Mouse (Mus musculus) spleen, adult 18-20 months (tissue): ENCODE results near the gene Armh3.
A peak's percentile ranks its signal among the peaks of the same experiment; 100 is the strongest.

Source experiments
- DNase-seq, 2 experiments: peaks; one replicate each; pipeline ENCODE4 v3.0.0; 2022; ENCODE audit warnings: mixed read lengths in 2 of 2

Armh3 gene

GRCm38 (mm10) chr19:45903861-45904260, 94.4 kb downstream of the Armh3 start:
- no peak for DNase-seq

- DNase-seq, result no peak
These were observed 95.8 kb downstream of the Armh3 start for GRCm38 (mm10) chr19:45902390-45903035.

GRCm38 (mm10) chr19:45900836-45901235, 97.5 kb downstream of the Armh3 start:
- no peak for DNase-seq

GRCm38 (mm10) chr19:45895726-45896125, 102.6 kb downstream of the Armh3 start:
- DNase-seq, result no peak

GRCm38 (mm10) chr19:45882056-45882455, 116.2 kb downstream of the Armh3 start:
- DNase-seq, result no peak

GRCm38 (mm10) chr19:45873320-45873719, 125.0 kb downstream of the Armh3 start:
- no peak for DNase-seq

GRCm38 (mm10) chr19:45855284-45855920, 142.9 kb downstream of the Armh3 start:
- no peak for DNase-seq

- no peak for DNase-seq
These were observed 143.8 kb downstream of the Armh3 start for GRCm38 (mm10) chr19:45854521-45854920.

- DNase-seq, result no peak
These were observed 150.6 kb downstream of the Armh3 start for GRCm38 (mm10) chr19:45847733-45848093.

GRCm38 (mm10) chr19:45847016-45847732, 151.1 kb downstream of the Armh3 start:
- peak in 1 of 2 experiments; percentile 41 for DNase-seq

- DNase-seq, result no peak
These were observed 154.1 kb downstream of the Armh3 start for GRCm38 (mm10) chr19:45844209-45844608.

GRCm38 (mm10) chr19:45843424-45843823, 154.9 kb downstream of the Armh3 start:
- peak; percentile 15 to 21 for DNase-seq

- DNase-seq, result no peak
These were observed 161.0 kb downstream of the Armh3 start for GRCm38 (mm10) chr19:45837050-45837994.

- DNase-seq, result no peak
These were observed 162.8 kb downstream of the Armh3 start for GRCm38 (mm10) chr19:45835490-45835889.

- no peak for DNase-seq
These were observed 164.6 kb downstream of the Armh3 start for GRCm38 (mm10) chr19:45833665-45834064.

GRCm38 (mm10) chr19:45830679-45831078, 167.6 kb downstream of the Armh3 start:
- DNase-seq, result no peak

- DNase-seq, result no peak
These were observed 170.6 kb downstream of the Armh3 start for GRCm38 (mm10) chr19:45827736-45828135.

GRCm38 (mm10) chr19:45827125-45827524, 171.2 kb downstream of the Armh3 start:
- no peak for DNase-seq

- no peak for DNase-seq
These were observed 172.1 kb downstream of the Armh3 start for GRCm38 (mm10) chr19:45826146-45826545.

GRCm38 (mm10) chr19:45821832-45822231, 176.5 kb downstream of the Armh3 start:
- no peak for DNase-seq

- DNase-seq, result no peak
These were observed 180.3 kb downstream of the Armh3 start for GRCm38 (mm10) chr19:45817816-45818490.

- no peak for DNase-seq
These were observed 181.6 kb downstream of the Armh3 start for GRCm38 (mm10) chr19:45816727-45817126.
